Mouse (Mus musculus) forebrain, embryonic 13.5 days (tissue): Measurements from ENCODE around the gene Atp8b3. TPM values are rescaled to one million over a fixed set of nuclear protein-coding genes. Genes with fewer than 3 reads are reported as not detected.
A peak's percentile ranks its signal among the peaks of the same experiment; 100 is the strongest.

Experiments
- ATAC-seq: fragments of 200-750 bp; cut with Nextera tagmentation; 2 replicates; pipeline ENCODE4 v1.8.0; 2017
- H3K27ac ChIP-seq: fragments of 300-500 bp; sonication (generic); 2 replicates; pipeline ENCODE4 v1.5.1; 2015; ENCODE audit warnings: inconsistent platforms, mild to moderate bottlenecking, moderate library complexity
- H3K27me3 ChIP-seq: fragments of 300-500 bp; sonication (generic); 2 replicates; pipeline ENCODE4 v1.6.1; 2015; ENCODE audit warnings: mild to moderate bottlenecking, inconsistent platforms
- H3K36me3 ChIP-seq: fragments of 300-500 bp; sonication (generic); 2 replicates; pipeline ENCODE4 v1.6.1; 2015; ENCODE audit warnings: mild to moderate bottlenecking, inconsistent platforms; ENCODE audit not compliant: poor library complexity, severe bottlenecking
- H3K4me1 ChIP-seq: fragments of 300-500 bp; sonication (generic); 2 replicates; pipeline ENCODE4 v1.6.1; 2015; ENCODE audit warnings: inconsistent platforms
- H3K4me2 ChIP-seq: fragments of 300-500 bp; sonication (generic); 2 replicates; pipeline ENCODE4 v1.6.1; 2015; ENCODE audit warnings: inconsistent platforms, mild to moderate bottlenecking, moderate library complexity
- H3K4me3 ChIP-seq: fragments of 300-500 bp; sonication (generic); 2 replicates; pipeline ENCODE4 v1.5.1; 2015; ENCODE audit warnings: mild to moderate bottlenecking, inconsistent platforms
- H3K9ac ChIP-seq: fragments of 300-500 bp; sonication (generic); 2 replicates; pipeline ENCODE4 v1.6.1; 2015; ENCODE audit warnings: mild to moderate bottlenecking, inconsistent platforms
- H3K9me3 ChIP-seq: fragments of 300-500 bp; sonication (generic); replicated peaks from 2 replicates; pipeline ENCODE4 v1.6.1; 2016; ENCODE audit warnings: inconsistent platforms
- WGBS: fragments of 180-500 bp; shearing (Covaris S2); methylation state at CpG from one replicate; pipeline ENCODE4 v1.1.7; 2015; 5-methylcytosine and 5-hydroxymethylcytosine counted together
- polyA plus RNA-seq: library from polyadenylated mRNA; unstranded; fragments of >200 nt; fragmentation: Nextera tagmentation; extraction: Ambion mirVana; gene quantifications from 2 replicates; pipeline ENCODE4 v1.2.1, GENCODE M21; 2015

Gene Atp8b3
- polyA plus RNA-seq, 1 experiment from 2014 or later: 0.36 TPM

GRCm38 (mm10) chr10:80543873-80544272 lies 4.9 kb upstream of the Atp8b3 start:
- H3K4me1 ChIP-seq: peaks cover 1% of the 10 kb centered on the region; the same call in 1 of the 2 replicates
- H3K4me3 ChIP-seq: no peak overlapping the region
- H3K27ac ChIP-seq: no peak overlapping the region
- H3K9me3 ChIP-seq: no peaks in the 10 kb centered on the region
- no peak overlapping the region for H3K9ac ChIP-seq
- peaks cover 3% of the 10 kb centered on the region; the same call in 1 of the 2 replicates for H3K27me3 ChIP-seq
- H3K36me3 ChIP-seq: peaks cover 81% of the 10 kb centered on the region
- ATAC-seq: no peak
- no peak overlapping the region for H3K4me2 ChIP-seq
- 93% methylated on average over 14 of the region's 14 CpGs for WGBS

- peaks cover 9% of the 10 kb centered on the region for H3K4me1 ChIP-seq
- H3K27ac ChIP-seq: no peak overlapping the region
- H3K4me3 ChIP-seq: no peak overlapping the region
- H3K9ac ChIP-seq: no peak overlapping the region
- no peak for ATAC-seq
- no peak overlapping the region for H3K4me2 ChIP-seq
- WGBS: 60% methylated on average over 5 of the region's 5 CpGs
- no peaks in the 10 kb centered on the region for H3K9me3 ChIP-seq
- peaks cover 42% of the 10 kb centered on the region for H3K27me3 ChIP-seq
- H3K36me3 ChIP-seq: peaks cover 37% of the 10 kb centered on the region
Measured at GRCm38 (mm10) chr10:80539493-80539892, 569 bp upstream of the Atp8b3 start.

- H3K4me3 ChIP-seq: no peak overlapping the region
- no peak overlapping the region for H3K4me2 ChIP-seq
- no peaks in the 10 kb centered on the region for H3K9me3 ChIP-seq
- H3K36me3 ChIP-seq: peaks cover 24% of the 10 kb centered on the region
- WGBS: 54% methylated on average over 5 of the region's 5 CpGs
- no peak for ATAC-seq
- H3K27me3 ChIP-seq: peaks cover 47% of the 10 kb centered on the region
- no peak overlapping the region for H3K27ac ChIP-seq
- H3K9ac ChIP-seq: no peak overlapping the region
- peaks cover 9% of the 10 kb centered on the region for H3K4me1 ChIP-seq
Measured at GRCm38 (mm10) chr10:80538180-80538579, 744 bp downstream of the Atp8b3 start.

GRCm38 (mm10) chr10:80535711-80536110 lies 3.2 kb downstream of the Atp8b3 start:
- ATAC-seq: no peak
- Histone ChIP-seq H3K4me3 (no peak overlapping the region), H3K4me2 (no peak overlapping the region), H3K27ac (no peak overlapping the region), H3K4me1 (peaks cover 9% of the 10 kb centered on the region), H3K9ac (no peak overlapping the region), H3K27me3 (peaks cover 47% of the 10 kb centered on the region), H3K9me3 (no peaks in the 10 kb centered on the region), H3K36me3 (no peaks in the 10 kb centered on the region)
- WGBS: 8% methylated on average over 13 of the region's 13 CpGs

GRCm38 (mm10) chr10:80535071-80535470 lies 3.9 kb downstream of the Atp8b3 start:
- Histone ChIP-seq H3K9me3 (no peaks in the 10 kb centered on the region), H3K4me2 (peak overlapping the region; percentile 21; the same call in 1 of the 2 replicates), H3K4me1 (peaks cover 9% of the 10 kb centered on the region), H3K27me3 (peaks cover 47% of the 10 kb centered on the region), H3K27ac (no peak overlapping the region), H3K4me3 (0 out of 2 replicates have a peak overlapping the region, but pooled peaks have one; percentile 11), H3K36me3 (no peaks in the 10 kb centered on the region), H3K9ac (no peak overlapping the region)
- 8% methylated on average over 14 of the region's 14 CpGs for WGBS
- ATAC-seq: no peak

- Histone ChIP-seq H3K27ac (no peak overlapping the region), H3K4me3 (no peak overlapping the region), H3K27me3 (peaks cover 42% of the 10 kb centered on the region), H3K4me2 (no peak overlapping the region), H3K9me3 (no peaks in the 10 kb centered on the region), H3K4me1 (peaks cover 6% of the 10 kb centered on the region), H3K9ac (no peak overlapping the region), H3K36me3 (no peaks in the 10 kb centered on the region)
- no peak for ATAC-seq
- 15% methylated on average over 7 of the region's 7 CpGs for WGBS
Measured at GRCm38 (mm10) chr10:80533704-80534103, 5.2 kb downstream of the Atp8b3 start.

- no peak overlapping the region for H3K27ac ChIP-seq
- H3K9me3 ChIP-seq: no peaks in the 10 kb centered on the region
- H3K4me2 ChIP-seq: no peak overlapping the region
- no peak overlapping the region for H3K4me3 ChIP-seq
- H3K36me3 ChIP-seq: no peaks in the 10 kb centered on the region
- no peak for ATAC-seq
- peaks cover 32% of the 10 kb centered on the region for H3K27me3 ChIP-seq
- H3K9ac ChIP-seq: no peak overlapping the region
- WGBS: 85% methylated on average over 11 of the region's 11 CpGs
- H3K4me1 ChIP-seq: 0 out of 2 replicates have a peak, but pooled peaks cover 4% of the 10 kb centered on the region
Measured at GRCm38 (mm10) chr10:80532783-80533182, 6.1 kb downstream of the Atp8b3 start.

- peaks cover 5% of the 10 kb centered on the region; the same call in 1 of the 2 replicates for H3K4me1 ChIP-seq
- H3K27ac ChIP-seq: no peak overlapping the region
- 0 out of 2 replicates have a peak overlapping the region, but pooled peaks have one; percentile 3 for H3K4me3 ChIP-seq
- H3K36me3 ChIP-seq: no peaks in the 10 kb centered on the region
- H3K4me2 ChIP-seq: peak overlapping the region; percentile 32
- 32% methylated on average over 9 of the region's 9 CpGs for WGBS
- H3K9me3 ChIP-seq: peaks cover 4% of the 10 kb centered on the region; the same call in 1 of the 2 replicates
- ATAC-seq: peak; percentile 72; the same call in 1 of the 2 replicates
- H3K9ac ChIP-seq: no peak overlapping the region
- peaks cover 5% of the 10 kb centered on the region; the same call in 1 of the 2 replicates for H3K27me3 ChIP-seq
Measured at GRCm38 (mm10) chr10:80526172-80526571, 12.8 kb downstream of the Atp8b3 start.

- no peak overlapping the region for H3K9ac ChIP-seq
- H3K4me3 ChIP-seq: no peak overlapping the region
- peaks cover 5% of the 10 kb centered on the region; the same call in 1 of the 2 replicates for H3K27me3 ChIP-seq
- H3K27ac ChIP-seq: no peak overlapping the region
- H3K4me1 ChIP-seq: peaks cover 5% of the 10 kb centered on the region; the same call in 1 of the 2 replicates
- 89% methylated on average over 7 of the region's 7 CpGs for WGBS
- peaks cover 8% of the 10 kb centered on the region; the same call in 1 of the 2 replicates for H3K9me3 ChIP-seq
- no peak for ATAC-seq
- no peaks in the 10 kb centered on the region for H3K36me3 ChIP-seq
- no peak overlapping the region for H3K4me2 ChIP-seq
Measured at GRCm38 (mm10) chr10:80523299-80523698, 15.6 kb downstream of the Atp8b3 start.

GRCm38 (mm10) chr10:80519287-80519686 lies 19.6 kb downstream of the Atp8b3 start:
- Histone ChIP-seq H3K4me3 (no peak overlapping the region), H3K4me2 (no peak overlapping the region), H3K36me3 (no peaks in the 10 kb centered on the region), H3K27ac (no peak overlapping the region), H3K9ac (no peak overlapping the region), H3K27me3 (peaks cover 13% of the 10 kb centered on the region; the same call in 1 of the 2 replicates), H3K9me3 (peaks cover 8% of the 10 kb centered on the region; the same call in 1 of the 2 replicates), H3K4me1 (no peaks in the 10 kb centered on the region)
- WGBS: 75% methylated on average over 2 of the region's 2 CpGs
- no peak for ATAC-seq

- Histone ChIP-seq H3K9me3 (no peaks in the 10 kb centered on the region), H3K36me3 (no peaks in the 10 kb centered on the region), H3K4me3 (peak overlapping the region; percentile 12; the same call in 1 of the 2 replicates), H3K4me1 (peaks cover 8% of the 10 kb centered on the region; the same call in 1 of the 2 replicates), H3K27me3 (peaks cover 48% of the 10 kb centered on the region), H3K27ac (no peak overlapping the region), H3K4me2 (peak overlapping the region; percentile 25; the same call in 1 of the 2 replicates), H3K9ac (0 out of 2 replicates have a peak overlapping the region, but pooled peaks have one; percentile 9)
- 8% methylated on average over 19 of the region's 19 CpGs for WGBS
- ATAC-seq: no peak
Measured at GRCm38 (mm10) chr10:80513739-80514138, 25.2 kb downstream of the Atp8b3 start.

GRCm38 (mm10) chr10:80510273-80510660 lies 28.7 kb downstream of the Atp8b3 start:
- no peak overlapping the region for H3K27ac ChIP-seq
- no peak overlapping the region for H3K9ac ChIP-seq
- H3K4me1 ChIP-seq: peaks cover 8% of the 10 kb centered on the region; the same call in 1 of the 2 replicates
- H3K27me3 ChIP-seq: peaks cover 70% of the 10 kb centered on the region
- no peak for ATAC-seq
- H3K4me3 ChIP-seq: no peak overlapping the region
- H3K9me3 ChIP-seq: no peaks in the 10 kb centered on the region
- H3K36me3 ChIP-seq: no peaks in the 10 kb centered on the region
- no peak overlapping the region for H3K4me2 ChIP-seq
- 56% methylated on average over 10 of the region's 10 CpGs for WGBS
